In genomic region chr2:121271928-121272516, GRCm38 (mm10) we compare ENCODE assay signal across 8 mouse cellular contexts. TPM values are rescaled to one million over a fixed set of nuclear protein-coding genes. Genes with fewer than 3 reads are reported as not detected.
DNase-seq lines count a peak whose midpoint lies in the region; ATAC-seq and TF ChIP-seq lines count a peak whose summit lies in the region.

No protein-coding gene starts in this region.

- DNase-seq in embryo, embryonic 10.5 days (ENCODE audit: low spot score), result peak; percentile 27
- no peak for DNase-seq in embryo, embryonic 9.5 days (ENCODE audit: extremely low spot score)
- no peak for DNase-seq in lung, postnatal 0 days (ENCODE audit: low spot score)
- no peak for DNase-seq in lung, adult 2 months
- no peak for DNase-seq in cerebellum, postnatal 10 days
- DNase-seq in c-Kit-positive CD71-positive TER-119-positive erythroid progenitor cells, embryonic 14.5 days (ENCODE audit: low spot score), result no peak

- 28% methylated on average over 4 of the region's 4 CpGs for WGBS in lung, postnatal 0 days
- WGBS in lung, adult 2 months, result 32% methylated on average over 4 of the region's 4 CpGs
- WGBS in limb, embryonic 13.5 days, result 24% methylated on average over 4 of the region's 4 CpGs
- 16% methylated on average over 4 of the region's 4 CpGs for WGBS in stomach, embryonic 15.5 days

- no peak for TF ChIP-seq POLR2A in lung, adult 2 months (IDR thresholded peaks at IDR 0.05; ENCODE audit: borderline replicate concordance, extremely low read depth, low read depth, low read length)

- H3K9ac ChIP-seq in lung, postnatal 0 days (replicated peaks; ENCODE audit: low read depth), result no peak overlapping the region; the same call in 1 of the 2 replicates
- H3K9ac ChIP-seq in limb, embryonic 13.5 days, result 0 out of 2 replicates have a peak overlapping the region, but pooled peaks have one; percentile 26
- no peak overlapping the region for H3K9ac ChIP-seq in stomach, embryonic 15.5 days

- ATAC-seq in lung, postnatal 0 days, result no peak
- ATAC-seq in limb, embryonic 13.5 days (ENCODE audit: low FRiP score, low read depth), result no peak
- no peak for ATAC-seq in stomach, embryonic 15.5 days (ENCODE audit: insufficient read depth, low FRiP score, low read depth)

- TF ChIP-seq EP300 in lung, postnatal 0 days (IDR thresholded peaks at IDR 0.05), result no peak

- no peaks in the 10 kb centered on the region for H3K27me3 ChIP-seq in lung, postnatal 0 days (replicated peaks; ENCODE audit: insufficient read depth, low read length)
- no peaks in the 10 kb centered on the region for H3K27me3 ChIP-seq in limb, embryonic 13.5 days
- no peaks in the 10 kb centered on the region for H3K27me3 ChIP-seq in stomach, embryonic 15.5 days (replicated peaks)

- H3K4me2 ChIP-seq in lung, postnatal 0 days (replicated peaks; ENCODE audit: low read depth, low read length), result peak overlapping the region; percentile 50
- H3K4me2 ChIP-seq in limb, embryonic 13.5 days (replicated peaks), result peak overlapping the region; percentile 75
- H3K4me2 ChIP-seq in stomach, embryonic 15.5 days, result peak overlapping the region; percentile 80

- H3K9me3 ChIP-seq in lung, postnatal 0 days (ENCODE audit: low read length), result no peaks in the 10 kb centered on the region
- H3K9me3 ChIP-seq in limb, embryonic 13.5 days, result no peaks in the 10 kb centered on the region
- no peaks in the 10 kb centered on the region for H3K9me3 ChIP-seq in stomach, embryonic 15.5 days

- H3K27ac ChIP-seq in lung, postnatal 0 days (ENCODE audit: low read length), result no peak overlapping the region
- H3K27ac ChIP-seq in limb, embryonic 13.5 days, result no peak overlapping the region
- H3K27ac ChIP-seq in stomach, embryonic 15.5 days, result no peak overlapping the region; the same call in 1 of the 2 replicates

- peak overlapping the region; percentile 84; the same call in 1 of the 2 replicates for H3K4me3 ChIP-seq in lung, postnatal 0 days (ENCODE audit: low read depth, low read length)
- no peak overlapping the region for H3K4me3 ChIP-seq in lung, adult 2 months (replicated peaks; ENCODE audit: extremely low read depth, low read depth, low read length)
- H3K4me3 ChIP-seq in limb, embryonic 13.5 days, result peak overlapping the region; percentile 86; the same call in 1 of the 2 replicates
- H3K4me3 ChIP-seq in stomach, embryonic 15.5 days (replicated peaks), result peak overlapping the region; percentile 96

- no peaks in the 10 kb centered on the region for H3K4me1 ChIP-seq in lung, postnatal 0 days (ENCODE audit: insufficient read depth, low read depth, low read length)
- H3K4me1 ChIP-seq in lung, adult 2 months (ENCODE audit: control insufficient read depth, insufficient read depth, low read length), result no peaks in the 10 kb centered on the region
- peaks cover 30% of the 10 kb centered on the region for H3K4me1 ChIP-seq in limb, embryonic 13.5 days
- H3K4me1 ChIP-seq in stomach, embryonic 15.5 days, result 0 out of 2 replicates have a peak, but pooled peaks cover 8% of the 10 kb centered on the region

- H3K36me3 ChIP-seq in lung, postnatal 0 days (ENCODE audit: insufficient read depth, low read length), result no peaks in the 10 kb centered on the region
- peaks cover 29% of the 10 kb centered on the region for H3K36me3 ChIP-seq in limb, embryonic 13.5 days
- H3K36me3 ChIP-seq in stomach, embryonic 15.5 days, result peaks cover 8% of the 10 kb centered on the region

- no peak for TF ChIP-seq CTCF in lung, postnatal 0 days (IDR thresholded peaks at IDR 0.05)
- no peak for TF ChIP-seq CTCF in lung, adult 2 months (IDR thresholded peaks at IDR 0.05; ENCODE audit: insufficient read depth, low read length)

RNA-seq across cellular contexts. Expression of gene Trp53bp1, which starts 0.8 kb away (rescaled TPM):
- polyA plus RNA-seq in lung, postnatal 0 days (2015; fragmentation: Nextera tagmentation; extraction: Ambion mirVana), result 9.8 and 16.6 TPM in 2 replicates
- polyA plus RNA-seq in lung, adult 2 months (2012; rRNA removed), result 15.5 and 28.1 TPM in 2 replicates
- polyA plus RNA-seq in limb, embryonic 13.5 days (2015; fragmentation: Nextera tagmentation; extraction: Ambion mirVana), result 89.9 and 99.6 TPM in 2 replicates
- 51.9 and 60.6 TPM in 2 replicates for polyA plus RNA-seq in stomach, embryonic 15.5 days (2015; fragmentation: Nextera tagmentation; extraction: Ambion mirVana)

RNA-seq across cellular contexts. Expression of gene Map1a, which starts 17.4 kb away (rescaled TPM):
- polyA plus RNA-seq in lung, postnatal 0 days (2015; fragmentation: Nextera tagmentation; extraction: Ambion mirVana), result 1.3 and 1.9 TPM in 2 replicates
- 4.6 and 4.7 TPM in 2 replicates for polyA plus RNA-seq in lung, adult 2 months (2012; rRNA removed)
- polyA plus RNA-seq in limb, embryonic 13.5 days (2015; fragmentation: Nextera tagmentation; extraction: Ambion mirVana), result 3.1 and 4.5 TPM in 2 replicates
- polyA plus RNA-seq in stomach, embryonic 15.5 days (2015; fragmentation: Nextera tagmentation; extraction: Ambion mirVana), result 4.0 and 5.3 TPM in 2 replicates
